Mouse (Mus musculus) kidney, adult 8-10 months (tissue): ENCODE measurements around the gene Glra1.
A peak's percentile ranks its signal among the peaks of the same experiment; 100 is the strongest.
"Not testable (repeated sequence)": the region's sequence is repeated elsewhere in the genome, so short reads cannot be mapped to it uniquely, and the experiment has no call there.

Experiments
- DNase-seq, 2 experiments: peaks; one replicate each; pipeline ENCODE4 v3.0.0; 2022

The Glra1 gene

DNA sequence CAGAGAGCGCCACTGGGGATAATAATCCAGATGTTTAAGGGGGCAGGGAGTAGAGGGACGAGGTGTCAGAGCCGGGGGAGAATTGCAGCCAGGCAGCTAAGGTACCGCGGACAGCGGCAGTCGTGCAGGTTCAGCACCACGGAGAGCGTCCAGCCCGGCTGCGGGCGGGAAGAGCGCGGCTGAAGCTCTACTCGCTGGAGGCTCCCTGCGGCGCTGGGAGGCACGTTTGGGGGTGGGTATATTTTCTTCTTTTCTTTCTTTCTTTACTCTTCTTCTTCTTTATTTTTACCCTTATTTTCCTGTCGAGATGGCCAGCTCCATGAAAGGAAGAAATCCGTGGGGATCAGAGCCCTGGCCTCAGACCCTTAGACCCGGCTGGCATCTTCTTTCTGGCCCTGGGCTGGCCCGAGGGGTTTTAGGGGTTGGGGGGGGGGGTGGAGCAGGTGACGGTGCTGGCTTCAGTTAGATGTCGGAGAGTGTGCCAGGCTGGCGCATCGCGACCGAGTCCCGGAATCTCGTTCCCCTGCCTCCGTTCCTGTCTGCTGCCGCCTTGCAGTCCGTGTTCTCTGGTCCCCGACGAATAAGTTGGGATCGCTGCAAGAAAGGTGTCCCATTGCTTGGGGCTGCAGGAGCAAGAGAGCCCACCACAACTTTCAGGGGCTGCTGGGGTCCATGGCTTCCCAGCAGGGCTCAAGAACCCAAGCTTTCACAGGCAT lies at the start of gene Glra1:
TSS of gene Glra1 (minus strand) at position 391 of the 716 bp plus-strand sequence.
- peak; percentile 11 to 53 for DNase-seq

DNA sequence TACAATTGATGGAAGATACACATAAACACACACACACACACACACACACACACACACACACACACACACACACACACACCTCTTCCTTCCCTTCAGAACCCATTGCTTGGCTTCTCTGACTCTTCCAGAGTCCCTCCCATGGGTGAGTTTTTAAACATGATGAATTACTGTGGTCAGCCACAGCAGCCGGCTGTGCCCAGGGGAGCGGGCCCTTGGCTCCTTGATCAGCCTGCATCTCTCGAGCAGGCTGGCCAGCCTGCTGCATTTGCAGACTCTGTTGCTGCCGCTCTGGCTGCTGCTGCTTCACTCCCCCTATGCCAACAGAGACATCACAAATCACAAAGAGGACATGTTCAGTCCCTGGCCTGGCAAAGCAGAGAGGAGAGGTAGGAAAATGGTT lies 29.0 kb upstream of the Glra1 start:
- DNase-seq = no peak

DNA sequence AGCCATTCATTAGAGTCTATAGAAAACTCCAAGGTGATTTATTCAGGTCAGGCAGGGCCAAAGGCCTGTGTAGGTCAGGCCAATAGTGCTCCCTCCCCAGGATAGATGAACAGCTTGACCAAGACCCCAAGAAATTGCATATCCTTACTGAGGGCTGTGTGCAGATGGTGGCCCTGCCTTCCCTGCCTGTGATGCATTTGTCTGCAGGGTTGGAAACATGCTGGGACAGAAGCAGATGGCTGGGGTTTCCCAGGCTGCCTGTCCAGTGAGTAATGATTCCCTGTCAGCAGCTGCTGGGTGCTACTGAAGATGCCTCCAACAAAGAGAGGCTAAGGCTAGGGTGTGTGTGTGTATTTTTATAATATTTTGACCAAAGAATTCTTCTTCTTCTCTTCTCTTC lies 25.9 kb upstream of the Glra1 start:
- no peak for DNase-seq

DNA sequence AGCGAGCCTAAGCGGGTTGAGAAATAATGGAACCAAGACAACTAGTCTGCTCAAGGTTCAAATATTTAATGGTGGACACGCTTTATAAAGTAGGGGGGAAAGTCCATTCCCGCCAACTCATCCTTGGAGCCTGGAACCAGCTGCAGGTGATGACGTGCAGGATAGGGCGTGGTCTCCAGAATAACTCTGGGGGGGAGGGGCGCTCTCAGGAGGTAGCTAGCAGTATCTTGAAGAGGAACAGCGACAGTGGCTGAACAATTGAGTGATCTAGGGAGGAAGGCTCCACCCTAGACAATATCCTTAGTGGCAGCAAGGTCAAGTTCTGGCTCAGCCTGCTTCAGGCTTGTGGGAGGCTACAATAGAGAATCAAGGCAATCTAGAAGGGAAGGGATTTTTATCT lies 6.6 kb upstream of the Glra1 start:
- DNase-seq = not testable (repeated sequence)

DNA sequence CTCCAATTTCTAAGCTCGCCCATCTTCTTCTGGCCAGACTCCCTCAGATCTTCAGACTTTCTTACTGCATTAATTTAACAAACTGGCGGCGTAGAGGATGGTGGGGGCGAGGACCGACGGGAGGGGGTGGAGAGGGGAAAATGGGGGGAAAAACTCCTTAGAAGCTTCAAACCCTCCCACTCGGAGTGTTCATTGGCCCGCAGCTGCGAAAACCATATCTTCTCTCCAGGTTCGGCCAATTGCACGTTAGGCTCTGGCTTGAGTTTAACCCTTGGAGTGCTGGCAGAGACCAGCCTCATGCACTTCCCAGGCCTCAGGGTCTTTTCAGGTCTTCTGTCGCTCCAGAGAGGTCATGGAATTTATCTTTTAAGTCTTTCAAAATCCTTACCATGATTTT lies 524 bp upstream of the Glra1 start:
- no peak for DNase-seq

DNA sequence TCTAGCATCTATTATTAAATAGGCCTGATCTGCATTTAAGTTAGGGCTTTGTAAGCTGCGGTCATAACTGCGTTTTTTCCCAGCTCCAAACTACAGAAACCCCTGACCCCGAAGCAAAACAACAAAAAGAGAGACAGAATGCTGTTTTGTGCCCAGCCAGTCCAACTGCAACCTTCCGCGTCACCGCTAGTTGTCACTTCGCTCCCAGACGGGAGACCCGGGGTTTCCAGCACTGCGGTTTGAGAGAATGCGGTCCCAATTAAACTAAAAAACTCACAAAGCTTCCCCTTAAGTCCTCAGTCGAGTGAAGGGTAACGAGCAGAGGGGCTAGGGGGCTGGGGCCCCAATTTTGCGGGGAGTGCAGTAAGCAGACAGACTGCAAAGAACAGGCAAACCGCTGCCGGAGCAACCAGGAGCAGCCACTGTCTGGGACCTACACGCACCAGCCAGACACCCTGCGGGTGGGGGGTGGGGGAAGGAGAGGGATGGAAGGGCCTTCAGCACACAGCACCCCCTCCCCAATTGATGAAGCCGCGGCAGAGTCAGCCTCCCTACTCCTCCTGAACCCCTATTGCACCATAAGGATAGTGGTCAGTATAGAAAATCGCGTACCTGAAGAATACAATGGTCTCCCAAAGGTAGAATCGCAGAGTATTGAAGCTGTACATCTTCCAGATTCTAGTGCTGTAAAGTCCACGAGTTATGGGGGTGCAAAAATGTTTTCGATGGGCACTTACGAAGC lies 761 bp downstream of the Glra1 start:
- no peak for DNase-seq

DNA sequence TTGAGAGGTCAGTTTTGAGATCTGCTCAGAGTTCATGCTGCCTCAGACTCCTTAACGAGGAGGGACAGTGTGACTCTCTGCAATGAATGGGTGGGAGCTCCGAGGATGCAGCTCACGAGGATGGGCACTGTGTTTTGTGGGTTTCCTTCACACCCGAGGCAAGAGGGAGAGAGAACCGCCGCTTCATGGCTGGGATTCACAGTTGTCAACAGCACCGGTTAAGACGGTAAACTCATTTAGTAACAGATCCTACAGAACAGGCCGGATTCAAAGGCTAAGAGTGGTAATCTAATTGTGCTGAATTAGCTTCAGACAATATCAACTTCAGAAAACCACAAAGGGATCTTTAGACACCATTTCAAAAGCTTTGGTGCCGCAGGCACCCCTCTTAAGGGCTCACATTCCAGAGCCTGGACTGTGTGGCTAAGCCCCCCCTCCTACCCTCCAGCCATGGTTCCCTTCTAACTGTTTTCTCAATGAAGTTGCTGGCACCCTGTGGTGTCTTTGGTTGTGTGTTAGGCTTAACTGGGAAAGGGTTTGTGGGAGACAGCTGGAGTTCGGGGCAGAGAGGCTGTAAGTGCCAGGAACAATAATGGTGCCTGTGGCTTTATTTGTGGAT lies 6.4 kb downstream of the Glra1 start:
- no peak for DNase-seq

DNA sequence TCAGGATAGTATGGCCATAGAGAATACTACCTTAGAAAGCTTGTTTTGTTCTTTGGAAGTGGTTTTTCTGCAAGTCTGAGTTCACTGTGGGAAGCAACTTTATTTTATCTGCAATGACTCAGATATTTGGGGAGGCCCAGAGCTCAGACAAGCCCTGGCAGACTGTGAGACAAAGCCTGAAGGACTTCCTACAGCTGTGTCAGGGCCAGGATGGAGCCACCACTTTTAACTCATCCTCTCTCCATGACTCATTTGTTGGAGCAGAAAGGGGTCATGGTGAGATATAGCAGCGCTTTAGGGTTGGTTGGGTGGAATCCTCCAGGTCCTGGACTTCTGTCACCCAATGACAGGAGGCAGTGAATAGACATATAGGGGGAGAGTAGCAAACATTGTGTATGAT lies 12.3 kb downstream of the Glra1 start:
- DNase-seq = no peak

DNA sequence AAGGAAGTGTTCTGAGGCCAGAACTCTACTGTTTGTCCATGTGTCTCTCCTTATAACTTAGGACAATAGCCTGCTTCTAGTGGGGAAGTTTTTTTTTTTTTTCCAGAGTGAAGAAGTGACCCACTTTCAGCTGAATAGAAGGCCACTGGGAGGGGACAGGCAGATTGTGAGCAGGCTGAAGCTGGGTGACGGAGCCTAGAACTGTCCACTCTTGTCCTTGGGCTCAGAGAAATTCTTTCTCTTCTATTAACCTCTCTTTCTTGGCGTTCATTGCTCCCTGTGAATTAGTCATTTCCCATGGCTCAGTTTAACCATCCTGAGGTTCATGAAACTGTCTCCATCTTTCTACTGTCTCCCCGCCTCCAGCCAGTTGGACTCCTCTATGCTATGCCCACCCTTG lies 13.6 kb downstream of the Glra1 start:
- DNase-seq = no peak

DNA sequence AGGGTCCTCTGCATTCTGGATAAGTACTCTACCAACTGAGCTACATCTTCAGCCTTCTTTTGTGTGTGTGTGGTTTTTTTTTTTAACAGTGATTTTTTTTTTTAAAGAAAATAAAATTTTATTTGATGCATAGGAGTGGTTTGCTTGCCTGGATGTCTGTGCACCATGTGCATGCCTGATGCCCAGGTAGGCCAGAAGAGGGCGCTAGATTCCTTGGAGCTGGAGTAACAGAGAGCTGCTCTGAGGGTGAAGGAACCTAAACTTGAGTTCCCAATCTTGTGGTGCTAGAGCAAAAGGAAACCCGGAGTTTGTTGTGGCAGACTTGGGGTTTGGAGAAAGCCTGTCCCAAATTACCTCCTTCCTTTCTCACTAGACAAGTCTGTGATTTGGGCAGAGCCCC lies 16.8 kb downstream of the Glra1 start:
- no peak for DNase-seq

DNA sequence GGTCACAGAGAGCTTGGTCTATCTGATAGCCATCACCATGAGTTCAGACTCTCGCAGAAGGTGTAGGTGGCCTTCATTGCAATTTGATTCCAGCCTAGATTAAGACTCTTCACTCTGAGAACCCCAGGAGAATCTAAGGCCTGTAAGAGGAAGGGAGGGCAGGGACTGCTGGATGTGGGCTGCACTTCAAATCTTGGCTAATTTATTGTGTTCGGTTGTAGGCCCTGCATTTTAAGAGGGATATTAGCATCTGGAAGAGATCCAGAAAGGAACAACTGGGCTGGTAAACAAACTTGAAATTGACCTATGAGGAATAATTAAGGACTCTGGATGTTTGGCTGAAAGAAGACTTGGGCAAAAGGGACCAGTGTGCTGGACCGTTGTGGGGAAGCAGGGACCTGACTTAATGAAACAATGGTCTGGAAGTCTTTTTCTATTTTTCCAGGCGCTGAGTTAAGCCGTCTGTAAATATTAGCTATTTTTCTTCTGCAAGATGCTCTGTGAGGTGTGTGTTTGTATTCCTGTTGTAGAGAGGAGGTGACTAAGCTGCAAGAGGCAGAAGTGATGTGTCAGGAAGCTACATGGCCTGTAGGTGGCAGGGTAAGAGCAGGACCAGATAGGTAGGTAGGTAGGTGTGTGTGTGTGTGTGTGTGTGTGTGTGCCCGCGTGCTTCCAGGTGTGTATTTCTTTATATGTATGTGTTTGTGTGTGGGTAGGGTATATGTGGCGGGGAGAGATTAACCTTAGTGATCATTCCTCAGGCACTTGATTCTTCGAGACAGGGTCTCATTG lies 18.4 kb downstream of the Glra1 start:
- DNase-seq = no peak

DNA sequence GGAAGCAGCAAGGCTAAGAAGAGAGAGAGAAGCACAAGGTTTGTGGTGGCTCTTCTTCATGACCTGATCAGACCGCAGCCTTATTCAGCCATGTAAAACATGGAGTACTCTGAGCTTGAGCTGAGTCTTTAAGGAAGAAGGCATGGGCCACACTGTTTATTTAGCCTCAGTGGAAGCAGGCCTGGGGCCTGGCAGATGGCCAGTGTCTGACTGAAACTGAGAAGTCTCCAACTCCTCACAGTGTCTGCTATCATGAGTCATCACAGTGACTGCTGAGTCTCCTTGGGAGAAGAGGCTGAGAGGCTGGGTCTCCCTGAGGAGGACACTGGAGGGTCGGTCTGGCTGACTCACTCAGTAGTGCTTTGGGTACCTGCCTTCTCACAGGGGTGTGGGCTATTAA lies 33.6 kb downstream of the Glra1 start:
- no peak for DNase-seq

DNA sequence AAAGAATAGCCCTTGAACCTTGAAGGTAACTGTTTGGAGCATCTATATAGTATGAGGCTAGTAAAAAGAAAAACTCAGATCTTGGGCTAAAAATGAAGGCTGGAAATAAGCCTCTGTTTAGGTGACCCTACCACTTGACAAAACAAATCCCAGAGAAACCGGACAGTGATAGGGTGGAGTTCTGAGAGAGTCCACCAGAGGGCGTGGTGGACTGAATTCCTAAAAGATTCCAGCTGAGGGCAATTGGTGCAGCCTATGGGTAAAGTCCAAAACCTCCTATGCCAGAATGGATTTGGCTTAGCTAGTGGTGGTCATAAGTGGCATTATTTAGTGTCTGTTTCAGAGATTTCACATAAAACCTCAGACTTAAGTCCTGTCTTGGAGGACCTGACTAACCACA lies 36.9 kb downstream of the Glra1 start:
- peak; percentile 29 to 70 for DNase-seq

DNA sequence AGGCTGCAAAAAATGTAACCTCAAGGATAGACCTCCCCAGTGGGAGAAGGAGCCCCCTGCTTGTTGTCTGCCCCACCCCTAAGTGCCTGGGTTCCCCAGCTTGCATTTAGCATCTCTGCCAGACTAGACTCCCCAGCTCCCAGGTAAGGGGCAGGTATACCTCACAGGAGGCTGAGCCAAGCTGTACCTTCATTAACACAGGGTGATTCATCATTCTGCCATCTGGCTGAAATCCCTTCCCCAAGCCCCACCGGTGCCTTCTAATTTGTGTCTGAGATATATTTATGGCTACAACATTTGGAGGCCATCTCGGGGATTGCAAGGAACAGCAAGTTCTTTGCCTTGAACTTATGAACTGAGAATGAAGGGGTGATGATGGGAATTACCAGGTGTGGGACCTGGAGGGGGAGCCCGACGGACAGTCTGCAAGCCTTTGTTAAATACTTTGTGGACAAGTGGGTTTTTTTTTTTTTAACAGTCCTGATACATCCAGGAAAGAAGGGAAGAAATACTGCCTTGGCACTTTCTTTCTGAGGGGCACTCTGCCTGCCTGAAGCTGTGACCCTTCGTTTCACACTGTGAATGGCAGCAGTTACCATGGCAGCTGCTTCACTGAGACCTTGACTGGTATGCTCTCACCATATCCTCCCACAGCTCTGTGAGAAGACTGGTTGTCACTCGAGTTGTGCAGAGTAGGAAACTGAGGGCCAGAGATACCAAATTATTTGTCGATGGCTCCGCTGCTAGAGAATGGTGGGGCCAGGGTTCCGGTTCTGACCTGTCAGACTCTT lies 41.5 kb downstream of the Glra1 start:
- no peak for DNase-seq

DNA sequence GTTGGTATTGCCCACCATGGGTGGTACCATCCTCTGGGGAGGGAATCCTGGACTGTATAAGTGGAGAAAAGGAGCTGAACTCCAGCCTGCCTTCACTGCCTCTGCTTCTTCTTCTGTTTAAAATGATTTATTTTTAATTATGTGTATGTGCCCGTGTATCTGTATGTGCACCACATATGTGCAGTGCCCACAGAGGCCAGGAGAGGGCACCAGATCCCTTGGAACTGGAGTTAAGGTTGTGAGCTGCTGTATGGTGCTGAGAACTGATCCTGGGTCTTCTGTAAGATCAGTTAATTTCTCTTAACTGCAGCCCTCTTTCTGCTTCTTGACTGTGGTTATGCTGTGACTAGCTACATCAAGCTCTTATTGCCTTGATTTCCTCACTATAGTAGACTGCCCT lies 62.3 kb downstream of the Glra1 start:
- no peak for DNase-seq

DNA sequence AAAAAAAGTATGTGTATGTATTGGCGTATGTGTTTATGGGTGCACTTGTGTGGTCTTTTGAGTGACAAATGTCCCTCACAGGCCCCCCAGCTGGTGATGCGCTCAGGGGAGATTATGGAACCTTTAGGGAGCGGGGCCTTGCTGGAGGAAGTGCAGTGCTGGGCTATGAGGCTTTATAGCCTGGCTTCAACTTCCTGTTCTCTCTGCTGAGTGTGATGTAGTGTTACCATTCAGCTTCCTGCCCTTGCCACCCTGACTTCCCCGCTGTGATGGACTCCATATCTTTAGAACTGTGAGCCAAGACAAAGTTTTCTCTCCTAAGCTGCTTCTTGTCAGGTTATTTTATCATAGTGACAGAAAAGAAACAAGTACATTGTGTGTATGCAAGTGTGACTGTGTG lies 65.3 kb downstream of the Glra1 start:
- no peak for DNase-seq

DNA sequence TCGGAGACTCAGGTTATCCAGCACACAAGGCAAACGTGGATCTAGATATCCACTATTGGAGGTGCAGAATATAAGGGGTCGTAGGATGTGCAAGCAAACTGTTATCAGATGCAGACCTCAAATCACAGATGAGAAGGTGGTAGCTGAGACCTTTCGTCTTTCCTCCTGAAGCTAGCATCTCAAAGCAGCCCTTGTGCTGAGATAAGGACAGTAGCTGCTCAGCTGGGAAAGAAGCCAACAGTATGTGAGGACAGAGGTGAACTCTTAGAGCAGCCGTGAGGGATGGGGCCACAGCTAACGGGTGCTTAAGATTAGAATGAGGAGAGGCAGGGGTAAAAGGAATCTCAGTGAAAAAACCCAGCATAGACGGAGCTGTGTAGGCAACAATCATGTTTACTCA lies 65.9 kb downstream of the Glra1 start:
- DNase-seq = no peak

DNA sequence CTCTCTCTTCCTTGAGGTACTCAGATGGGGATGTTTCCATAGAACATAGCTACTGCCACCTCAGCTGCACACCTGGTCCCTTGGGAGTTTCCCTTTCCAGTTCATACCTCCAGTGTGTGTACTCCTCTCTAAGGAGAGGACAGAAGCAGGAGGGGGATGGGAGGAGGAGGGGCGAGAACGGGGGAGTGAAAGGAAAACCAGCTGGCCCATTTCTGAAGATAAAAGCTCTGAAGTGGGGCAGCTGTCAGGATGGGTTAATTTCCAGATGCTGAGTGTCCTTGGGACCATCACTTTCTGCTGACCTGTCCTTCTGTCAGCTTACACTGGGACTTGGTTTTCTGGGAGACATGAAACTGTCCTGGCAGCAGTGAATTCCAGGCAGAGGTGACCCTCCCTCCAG lies 73.2 kb downstream of the Glra1 start:
- DNase-seq = no peak

DNA sequence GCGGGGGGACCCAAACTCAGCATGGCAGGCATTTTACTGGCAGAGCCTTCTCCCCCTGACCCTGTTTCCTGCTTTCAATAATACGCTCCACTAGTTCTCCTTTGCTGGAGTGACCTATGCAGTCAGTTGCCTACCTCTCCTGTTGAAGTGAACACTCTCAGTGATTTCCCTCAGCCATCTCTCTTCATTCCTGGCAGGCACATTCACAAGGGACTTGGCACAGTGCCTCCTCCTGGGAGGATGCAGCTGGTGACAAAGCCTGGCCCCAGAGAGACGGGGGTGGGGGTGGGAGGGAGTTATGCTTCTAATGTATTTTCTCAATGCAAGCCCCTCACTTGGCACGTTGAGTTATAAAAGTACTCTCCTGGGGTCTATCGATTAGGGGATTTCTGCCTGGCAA lies 74.6 kb downstream of the Glra1 start:
- no peak for DNase-seq

DNA sequence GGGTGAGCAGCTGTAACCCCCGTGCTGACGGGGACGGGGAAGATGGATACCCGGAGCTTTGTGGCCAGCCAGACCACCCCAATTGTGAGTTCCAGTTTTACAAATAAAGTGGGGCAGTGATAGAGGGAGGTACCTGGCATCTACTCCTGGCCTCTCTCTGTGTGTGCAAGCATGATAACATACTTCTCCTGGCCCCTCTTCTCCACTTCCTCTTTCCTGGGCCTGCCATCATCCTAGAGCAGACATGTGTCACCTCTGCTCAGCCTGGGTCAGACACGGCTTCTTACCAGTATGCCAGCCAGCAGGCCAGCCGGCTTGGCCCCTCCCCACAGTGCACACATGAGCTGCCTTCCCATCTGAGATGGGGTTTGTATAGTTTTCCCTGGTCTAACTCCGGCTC lies 77.3 kb downstream of the Glra1 start:
- no peak for DNase-seq

DNA sequence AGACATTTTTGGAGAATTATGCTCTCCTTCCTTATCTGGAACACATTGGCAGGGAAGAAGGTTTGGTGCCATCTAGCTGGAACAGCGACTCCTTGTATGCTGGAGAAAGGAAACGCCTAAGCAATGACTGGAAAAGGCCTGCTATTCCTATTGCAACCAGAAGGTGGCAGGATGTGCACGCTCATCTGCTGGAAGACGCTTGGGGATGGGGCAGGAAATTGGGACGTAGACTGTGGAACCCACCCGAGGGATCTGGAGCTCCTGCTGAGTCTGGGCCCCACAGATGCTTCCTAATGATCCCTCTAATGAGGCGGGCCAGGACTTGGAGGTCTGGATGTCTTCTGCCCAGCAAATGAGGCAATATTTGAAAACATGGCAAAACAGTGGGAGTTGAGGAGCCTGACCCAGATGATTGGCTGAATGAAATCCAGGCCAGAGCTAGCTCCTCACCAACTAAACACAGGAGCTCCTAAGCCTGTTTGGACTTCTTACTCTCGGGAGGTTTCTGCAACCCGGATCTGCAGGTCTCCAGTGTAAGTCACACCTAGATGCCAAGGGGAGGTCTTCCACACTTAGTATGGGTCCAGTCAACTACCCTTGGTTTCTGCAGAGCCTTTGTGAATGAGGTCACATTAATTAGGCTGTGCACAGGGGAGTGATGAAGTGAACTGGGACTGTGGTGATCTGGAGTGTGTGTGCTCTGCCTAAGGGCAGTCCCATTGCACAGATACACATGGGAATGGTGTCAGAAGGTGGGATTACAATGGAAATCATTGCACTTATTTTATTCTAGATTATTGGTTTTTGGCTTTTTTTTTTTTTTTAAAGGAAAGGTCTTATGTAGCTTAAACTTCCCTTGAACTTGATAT lies 89.0 kb downstream of the Glra1 start:
- DNase-seq = peak; percentile 41 to 62

DNA sequence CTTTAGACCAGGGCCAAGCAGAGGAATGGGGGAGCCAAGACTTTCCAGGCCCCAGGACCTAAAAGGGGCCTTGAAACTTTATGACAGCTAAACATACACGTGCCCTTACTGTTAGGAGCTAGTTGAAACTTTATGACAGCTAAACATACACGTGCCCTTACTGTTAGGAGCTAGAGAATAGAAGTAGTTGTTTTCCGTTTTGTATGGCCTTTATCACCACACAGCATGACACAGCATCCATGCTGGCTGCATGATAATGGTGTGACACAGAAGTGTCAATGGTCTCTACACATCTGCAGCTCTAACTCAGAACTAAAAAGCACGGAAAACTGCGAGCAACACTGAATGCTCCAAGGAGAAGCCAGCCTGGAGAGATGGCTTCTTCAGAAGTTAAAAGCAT lies 90.3 kb downstream of the Glra1 start:
- no peak for DNase-seq
